In genomic region chr14:40975127-40975721, GRCm38 (mm10) we compare ENCODE assay signal across 8 mouse cellular contexts. TPM values are rescaled to one million over a fixed set of nuclear protein-coding genes. Genes with fewer than 3 reads are reported as not detected.
DNase-seq lines count a peak whose midpoint lies in the region; ATAC-seq and TF ChIP-seq lines count a peak whose summit lies in the region.

No protein-coding gene starts in this region.

- no peak overlapping the region for H3K9ac ChIP-seq in heart, embryonic 16.5 days (ENCODE audit: low read length)
- H3K9ac ChIP-seq in liver, embryonic 15.5 days, result no peak overlapping the region
- no peak overlapping the region for H3K9ac ChIP-seq in neural tube, embryonic 12.5 days

- H3K4me1 ChIP-seq in E14TG2a.4 (replicated peaks; ENCODE audit: low read depth, low read length), result peaks cover 5% of the 10 kb centered on the region; the same call in 1 of the 2 replicates
- peaks cover 2% of the 10 kb centered on the region; the same call in 1 of the 2 replicates for H3K4me1 ChIP-seq in bone marrow, adult 2 months (ENCODE audit: control insufficient read depth, insufficient read depth, low read length)
- H3K4me1 ChIP-seq in heart, embryonic 16.5 days (ENCODE audit: control insufficient read depth, insufficient read depth, low read length), result peaks cover 5% of the 10 kb centered on the region; the same call in 1 of the 2 replicates
- H3K4me1 ChIP-seq in liver, embryonic 15.5 days (replicated peaks), result 0 out of 2 replicates have a peak, but pooled peaks cover 7% of the 10 kb centered on the region
- H3K4me1 ChIP-seq in neural tube, embryonic 12.5 days, result no peaks in the 10 kb centered on the region

- H3K4me2 ChIP-seq in heart, embryonic 16.5 days (ENCODE audit: low read depth, low read length), result no peak overlapping the region
- H3K4me2 ChIP-seq in liver, embryonic 15.5 days, result no peak overlapping the region
- no peak overlapping the region for H3K4me2 ChIP-seq in neural tube, embryonic 12.5 days (replicated peaks)

- no peaks in the 10 kb centered on the region for H3K36me3 ChIP-seq in E14TG2a.4 (ENCODE audit: insufficient read depth, low read length)
- H3K36me3 ChIP-seq in heart, embryonic 16.5 days (ENCODE audit: control insufficient read depth, insufficient read depth), result no peaks in the 10 kb centered on the region
- H3K36me3 ChIP-seq in liver, embryonic 15.5 days (replicated peaks), result no peaks in the 10 kb centered on the region
- no peaks in the 10 kb centered on the region for H3K36me3 ChIP-seq in neural tube, embryonic 12.5 days

- TF ChIP-seq CTCF in E14TG2a.4 (conservative IDR thresholded peaks at IDR 0.05; ENCODE audit: low read length), result peak; percentile 41
- TF ChIP-seq CTCF in bone marrow, adult 2 months (IDR thresholded peaks at IDR 0.05; ENCODE audit: control insufficient read depth, insufficient read depth, low read length), result peak; percentile 21; the same call in 1 of the 2 replicates

- no peaks in the 10 kb centered on the region for H3K27me3 ChIP-seq in E14TG2a.4 (ENCODE audit: insufficient read depth, low read length)
- H3K27me3 ChIP-seq in heart, embryonic 16.5 days (ENCODE audit: control insufficient read depth, insufficient read depth, low read length), result no peaks in the 10 kb centered on the region
- no peaks in the 10 kb centered on the region for H3K27me3 ChIP-seq in liver, embryonic 15.5 days
- H3K27me3 ChIP-seq in neural tube, embryonic 12.5 days (replicated peaks), result no peaks in the 10 kb centered on the region

- peak; percentile 83 for DNase-seq in kidney, postnatal 14 days
- DNase-seq in thymus, postnatal 0 days (ENCODE audit: low spot score), result peak; percentile 83

- no peak overlapping the region for H3K27ac ChIP-seq in bone marrow, adult 2 months (ENCODE audit: control insufficient read depth, insufficient read depth, low read depth, low read length, poor library complexity)
- no peak overlapping the region for H3K27ac ChIP-seq in heart, embryonic 16.5 days (ENCODE audit: low read length)
- H3K27ac ChIP-seq in liver, embryonic 15.5 days (replicated peaks), result no peak overlapping the region
- no peak overlapping the region for H3K27ac ChIP-seq in neural tube, embryonic 12.5 days

- TF ChIP-seq POLR2A in bone marrow, adult 2 months (IDR thresholded peaks at IDR 0.05; ENCODE audit: borderline replicate concordance, control insufficient read depth, low read depth, low read length), result no peak

- WGBS in bone marrow, adult 2 months, result 76% methylated on average over 6 of the region's 6 CpGs
- WGBS in heart, embryonic 16.5 days, result 76% methylated on average over 6 of the region's 6 CpGs
- 71% methylated on average over 6 of the region's 6 CpGs for WGBS in liver, embryonic 15.5 days (ENCODE audit: insufficient replicate concordance)
- WGBS in neural tube, embryonic 12.5 days, result 77% methylated on average over 6 of the region's 6 CpGs

- ATAC-seq in erythroblast, adult 5-6 weeks (replicated peaks; ENCODE audit: low FRiP score, poor library complexity, severe bottlenecking), result peak; percentile 81
- ATAC-seq in heart, embryonic 16.5 days (replicated peaks; ENCODE audit: extremely low read depth, insufficient read depth, low FRiP score), result peak; percentile 46
- ATAC-seq in liver, embryonic 15.5 days (ENCODE audit: insufficient read depth), result peak; percentile 51
- peak; percentile 76 for ATAC-seq in neural tube, embryonic 12.5 days (ENCODE audit: low FRiP score, low read depth)

- no peaks in the 10 kb centered on the region for H3K9me3 ChIP-seq in E14TG2a.4 (ENCODE audit: low read length)
- H3K9me3 ChIP-seq in heart, embryonic 16.5 days (replicated peaks; ENCODE audit: control insufficient read depth, low read length), result no peaks in the 10 kb centered on the region
- no peaks in the 10 kb centered on the region for H3K9me3 ChIP-seq in liver, embryonic 15.5 days (replicated peaks)
- no peaks in the 10 kb centered on the region for H3K9me3 ChIP-seq in neural tube, embryonic 12.5 days

- no peak overlapping the region for H3K4me3 ChIP-seq in E14TG2a.4 (replicated peaks; ENCODE audit: low read length)
- H3K4me3 ChIP-seq in bone marrow, adult 2 months (replicated peaks; ENCODE audit: control insufficient read depth, low read depth, low read length), result no peak overlapping the region
- no peak overlapping the region for H3K4me3 ChIP-seq in heart, embryonic 16.5 days (ENCODE audit: low read length)
- no peak overlapping the region for H3K4me3 ChIP-seq in liver, embryonic 15.5 days (replicated peaks)
- H3K4me3 ChIP-seq in neural tube, embryonic 12.5 days, result no peak overlapping the region

RNA-seq across cellular contexts. Expression of gene Tspan14, which starts 8.6 kb away (rescaled TPM):
- 23.3 and 41.2 TPM in 2 replicates for polyA plus RNA-seq in bone marrow, adult 2 months (2011; ENCODE audit: insufficient read depth, insufficient read length, low replicate concordance, missing spikeins)
- 4.0 and 7.3 TPM in 2 replicates for total RNA-seq in erythroblast, adult 5-6 weeks (2015; ENCODE audit: low replicate concordance)
- total RNA-seq in erythroblast, adult 5-6 weeks (2017; ENCODE audit: low replicate concordance), result 8.2 and 9.4 TPM in 2 replicates
- 44.4 and 46.1 TPM in 2 replicates for polyA plus RNA-seq in heart, embryonic 16.5 days (2015; fragmentation: Nextera tagmentation; extraction: Ambion mirVana)
- 28.8 and 34.6 TPM in 2 replicates for polyA plus RNA-seq in liver, embryonic 15.5 days (2015; fragmentation: Nextera tagmentation; extraction: Ambion mirVana)
- polyA plus RNA-seq in neural tube, embryonic 12.5 days (2016; fragmentation: Nextera tagmentation; extraction: Ambion mirVana), result 99.6 and 99.7 TPM in 2 replicates
- 58.5 and 65.0 TPM in 2 replicates for polyA plus RNA-seq in thymus, postnatal 0 days (2015; fragmentation: Nextera tagmentation; extraction: Ambion mirVana)

RNA-seq across cellular contexts. Expression of gene Fam213a, which starts 38.4 kb away (rescaled TPM):
- polyA plus RNA-seq in bone marrow, adult 2 months (2011; ENCODE audit: insufficient read depth, insufficient read length, low replicate concordance, missing spikeins), result 114 and 196 TPM in 2 replicates
- total RNA-seq in erythroblast, adult 5-6 weeks (2015; ENCODE audit: low replicate concordance), result 1,227 and 1,297 TPM in 2 replicates
- total RNA-seq in erythroblast, adult 5-6 weeks (2017; ENCODE audit: low replicate concordance), result 2,096 and 2,327 TPM in 2 replicates
- 35.8 and 40.3 TPM in 2 replicates for polyA plus RNA-seq in heart, embryonic 16.5 days (2015; fragmentation: Nextera tagmentation; extraction: Ambion mirVana)
- 69.5 and 77.2 TPM in 2 replicates for polyA plus RNA-seq in liver, embryonic 15.5 days (2015; fragmentation: Nextera tagmentation; extraction: Ambion mirVana)
- 56.4 and 59.2 TPM in 2 replicates for polyA plus RNA-seq in neural tube, embryonic 12.5 days (2016; fragmentation: Nextera tagmentation; extraction: Ambion mirVana)
- polyA plus RNA-seq in thymus, postnatal 0 days (2015; fragmentation: Nextera tagmentation; extraction: Ambion mirVana), result 6.6 and 9.3 TPM in 2 replicates
